Mouse (Mus musculus): ENCODE data around the gene Ice2. TPM values are rescaled to one million over a fixed set of nuclear protein-coding genes. Genes with fewer than 3 reads are reported as not detected.

The Ice2 gene
- total RNA-seq, 4 experiments from 2014 or later: 13.9 to 22.5 (median 18.6) TPM

GRCm38 (mm10) chr9:69459876-69460275, 62.2 kb downstream of the Ice2 start:
- no peak for DNase-seq

GRCm38 (mm10) chr9:69463046-69463445, 65.3 kb downstream of the Ice2 start:
- no peak for DNase-seq

- no peak for DNase-seq
Observed at GRCm38 (mm10) chr9:69464109-69464756, 66.5 kb downstream of the Ice2 start.

- DNase-seq: no peak
Observed at GRCm38 (mm10) chr9:69466098-69466497, 68.4 kb downstream of the Ice2 start.

GRCm38 (mm10) chr9:69467310-69467939, 69.7 kb downstream of the Ice2 start:
- no peak for DNase-seq

- peak; percentile 82 for DNase-seq
Observed at GRCm38 (mm10) chr9:69468991-69469390, 71.3 kb downstream of the Ice2 start.

GRCm38 (mm10) chr9:69470362-69470761, 72.7 kb downstream of the Ice2 start:
- DNase-seq: no peak

GRCm38 (mm10) chr9:69470921-69471320, 73.2 kb downstream of the Ice2 start:
- no peak for DNase-seq

- DNase-seq: peak; percentile 82
Observed at GRCm38 (mm10) chr9:69472724-69473123, 75.0 kb downstream of the Ice2 start.

- no peak for DNase-seq
Observed at GRCm38 (mm10) chr9:69475873-69476272, 78.2 kb downstream of the Ice2 start.

GRCm38 (mm10) chr9:69477195-69477823, 79.6 kb downstream of the Ice2 start:
- no peak for DNase-seq

GRCm38 (mm10) chr9:69477824-69478222, 80.1 kb downstream of the Ice2 start:
- no peak for DNase-seq

GRCm38 (mm10) chr9:69480344-69480743, 82.6 kb downstream of the Ice2 start:
- DNase-seq: peak; percentile 66

Small RNA genes lying within 50 kb of the gene (microRNA-seq; reads per million reads assigned to microRNA genes)
- 0.34 to 2.1 reads per million in 2 experiments for gene Mir3109

Other genes with a start within 250 kb of the Ice2 start
- 100 to 1,000 TPM; 281 to 586 (median 466) TPM for gene Anxa2, start 55.7 kb downstream of the Ice2 start, total RNA-seq (2022)

Data from adrenal gland, adult 8-10 months (tissue).